Mouse (Mus musculus): ENCODE measurements at regions not wholly inside any gene's neighbourhood (a gene's known extent, or its start where the extent isn't known, plus 50 kb on each side); places are given as distances from the start of the nearest gene placed in this dataset.

DNA sequence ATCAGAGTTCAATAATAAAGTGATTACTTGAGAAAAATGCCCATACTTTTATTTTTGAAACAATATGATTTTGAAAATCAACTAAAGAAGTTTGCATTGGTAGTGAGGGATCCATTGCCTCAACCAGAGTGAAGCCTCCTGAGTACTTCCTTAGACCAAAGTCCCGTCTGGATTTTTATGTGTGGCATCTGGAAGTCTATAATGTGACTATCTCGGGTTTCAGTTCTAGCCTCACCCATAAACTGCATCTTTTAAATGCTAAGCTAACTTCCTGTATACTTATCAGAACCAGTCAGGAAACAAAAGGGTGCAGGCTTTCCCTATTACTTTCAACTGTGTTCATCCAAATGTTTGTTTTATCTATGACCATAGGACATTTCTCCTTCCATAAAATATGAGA is 178.8 kb downstream of the Spry2 start:
- no peak for DNase-seq (ENCODE audit: low spot score)

DNA sequence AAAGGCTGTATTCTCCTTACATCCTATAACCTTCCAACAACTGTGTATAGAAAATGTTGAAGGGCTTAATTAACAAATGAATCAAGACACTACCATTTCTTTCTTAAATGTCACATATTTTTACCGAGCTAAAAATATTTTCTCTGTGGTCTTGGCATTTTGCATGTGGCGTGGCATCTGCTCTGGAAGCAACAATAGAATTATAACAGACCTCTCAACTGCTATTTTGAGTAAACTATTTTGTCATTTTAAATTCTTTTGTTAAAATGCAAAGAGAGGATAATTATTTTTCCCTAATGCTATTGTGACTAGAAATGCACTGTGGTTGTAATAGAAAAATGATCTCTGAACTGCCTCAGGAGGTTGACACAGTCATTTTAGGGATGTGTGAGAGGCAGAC is 187.9 kb downstream of the Spry2 start:
- no peak for DNase-seq (ENCODE audit: low spot score)

DNA sequence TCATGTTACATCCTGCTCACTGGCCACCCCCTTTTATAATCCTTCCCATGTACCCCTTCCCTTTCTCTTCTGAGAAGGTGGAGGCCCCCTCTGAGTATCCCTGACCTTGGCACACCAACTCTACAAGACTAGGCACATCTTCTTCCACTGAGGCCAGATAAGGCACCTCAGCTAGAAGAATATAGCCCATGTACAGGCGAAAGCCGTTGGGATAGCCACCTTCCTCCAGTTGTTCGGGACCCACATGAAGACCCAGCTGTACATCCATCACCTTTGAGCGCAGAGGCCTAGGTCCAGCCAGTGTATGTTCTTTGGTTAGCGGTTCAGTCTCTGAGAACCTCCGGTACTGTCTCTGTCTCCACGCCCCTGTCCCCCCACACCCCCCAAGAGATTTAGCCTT is 189.9 kb downstream of the Spry2 start:
- no peak for DNase-seq (ENCODE audit: low spot score)

DNA sequence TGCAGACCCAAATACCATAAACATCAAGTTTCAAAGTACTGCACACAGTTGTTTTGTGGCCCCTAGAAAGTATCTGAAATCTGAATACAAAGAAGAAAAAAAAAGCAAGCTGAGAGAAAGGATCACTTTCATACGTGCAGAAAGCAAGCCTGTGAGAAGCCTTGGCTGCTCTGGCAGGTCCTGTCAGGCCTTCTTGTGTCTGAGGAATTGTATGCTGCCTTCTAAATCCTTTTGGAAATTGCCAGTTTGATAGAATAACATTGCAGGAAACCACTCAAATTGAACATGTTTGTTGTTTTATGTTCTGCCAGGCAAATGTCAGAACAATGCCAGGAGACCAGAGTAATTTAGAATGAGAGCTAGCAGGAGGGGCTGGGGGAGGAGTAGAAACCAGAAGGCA is 198.0 kb downstream of the Spry2 start:
- no peak for DNase-seq (ENCODE audit: low spot score)

DNA sequence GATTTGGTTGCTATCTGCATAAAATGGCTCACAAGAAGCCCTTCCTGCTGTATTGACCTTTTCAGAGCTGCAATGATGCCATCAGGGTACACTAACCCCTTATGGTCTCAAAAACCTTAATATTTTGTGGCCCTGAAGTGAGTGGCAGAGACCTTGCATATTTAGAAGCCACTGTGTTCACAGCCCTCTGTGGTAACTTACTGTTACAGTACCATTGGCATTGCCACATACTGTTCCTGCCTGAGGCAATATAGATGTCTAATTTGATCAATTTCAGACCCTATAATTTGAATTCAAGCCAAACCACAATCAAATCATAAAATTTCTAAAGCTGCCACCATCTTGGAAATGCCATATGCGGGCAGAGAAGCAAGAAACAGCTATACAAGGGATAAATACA is 198.5 kb downstream of the Spry2 start:
- no peak for DNase-seq (ENCODE audit: low spot score)

DNA sequence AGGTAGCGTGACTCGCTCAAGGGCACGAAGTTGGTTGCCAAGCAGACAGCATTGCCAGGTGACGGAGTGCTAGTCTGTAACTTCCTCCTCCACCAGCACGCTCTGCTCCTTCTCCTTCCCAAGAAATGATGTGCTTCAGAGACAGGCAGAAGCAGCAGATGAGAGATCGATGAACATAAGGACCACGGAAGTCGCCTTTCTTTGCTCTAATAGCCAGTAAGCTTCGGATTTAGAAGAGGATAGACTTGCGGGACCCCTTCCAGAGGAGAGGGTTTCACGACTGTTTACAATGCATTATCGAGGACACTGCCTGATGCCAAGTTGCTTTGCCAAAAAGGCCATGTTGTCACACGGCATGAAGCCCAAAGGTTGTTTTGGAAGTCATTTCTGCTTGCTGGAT is 199.2 kb downstream of the Spry2 start:
- DNase-seq (ENCODE audit: low spot score): no peak

DNA sequence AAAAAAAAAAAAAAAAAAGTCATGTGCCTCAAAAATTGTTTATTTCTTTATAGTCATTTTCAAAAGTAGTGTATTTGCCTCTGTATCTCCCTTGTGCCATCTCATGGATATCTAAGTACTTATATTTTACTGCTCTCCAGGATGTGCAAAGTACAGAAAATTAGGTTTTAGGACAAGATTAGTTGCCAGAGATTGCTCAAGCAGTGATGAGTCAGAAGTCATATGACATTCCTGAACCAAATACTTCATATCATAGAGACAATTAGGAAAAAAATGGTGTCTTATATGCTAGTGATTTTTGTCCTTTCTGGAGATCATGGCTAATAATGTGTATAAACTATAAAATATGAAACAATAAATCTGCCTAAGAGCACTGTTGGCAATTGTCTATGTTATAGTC is 201.7 kb downstream of the Spry2 start:
- DNase-seq (ENCODE audit: low spot score): no peak

DNA sequence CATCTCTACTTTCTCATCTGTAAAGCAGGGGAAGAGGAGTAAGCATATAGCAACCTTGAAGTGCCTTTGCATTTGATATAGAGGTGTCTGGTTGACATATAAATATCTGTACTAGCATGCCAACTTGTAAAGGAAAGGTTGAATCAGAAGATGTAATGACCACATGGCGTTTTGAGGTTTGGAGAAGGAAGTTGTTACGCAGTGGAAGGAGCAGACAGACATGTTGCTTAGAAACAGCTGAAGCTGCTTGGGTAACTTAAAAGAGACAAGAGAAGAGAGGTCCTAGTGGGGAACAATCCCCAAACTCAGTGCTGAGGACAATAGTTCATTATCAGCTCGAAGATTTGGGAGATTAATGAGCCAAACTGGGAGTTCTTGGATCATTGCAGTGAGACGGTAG is 202.9 kb downstream of the Spry2 start:
- no peak for DNase-seq (ENCODE audit: low spot score)

DNA sequence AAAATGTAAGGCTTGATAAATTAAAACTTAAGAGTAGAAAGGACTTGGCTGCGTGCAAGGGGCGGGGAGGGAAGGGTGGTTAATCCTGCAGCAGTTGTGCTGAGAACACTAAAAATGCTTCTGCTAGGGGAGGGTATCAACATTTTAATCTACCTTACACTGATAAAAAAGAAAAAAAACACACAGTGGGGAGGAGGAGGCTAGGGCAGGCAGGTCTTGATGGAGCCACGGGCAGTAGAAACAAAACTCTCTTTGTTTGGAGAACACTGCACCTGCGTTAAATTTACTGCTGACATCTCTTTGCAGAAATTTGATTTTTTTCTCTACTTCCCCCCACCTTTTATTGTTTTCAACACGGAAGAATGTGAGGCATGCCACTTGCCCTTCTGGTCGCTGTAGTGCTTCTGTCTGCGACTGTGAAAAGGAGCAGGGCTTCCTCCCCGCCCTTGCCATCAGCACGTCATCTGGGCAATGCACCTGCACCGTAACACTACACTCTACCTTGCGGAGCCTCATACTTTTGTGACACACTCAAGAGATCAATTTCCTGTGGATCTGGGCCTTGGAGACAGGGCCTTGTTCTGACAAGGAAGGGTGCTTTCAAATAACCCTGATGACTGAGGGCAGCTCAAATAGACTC is 211.7 kb downstream of the Spry2 start:
- no peak for DNase-seq (ENCODE audit: low spot score)

DNA sequence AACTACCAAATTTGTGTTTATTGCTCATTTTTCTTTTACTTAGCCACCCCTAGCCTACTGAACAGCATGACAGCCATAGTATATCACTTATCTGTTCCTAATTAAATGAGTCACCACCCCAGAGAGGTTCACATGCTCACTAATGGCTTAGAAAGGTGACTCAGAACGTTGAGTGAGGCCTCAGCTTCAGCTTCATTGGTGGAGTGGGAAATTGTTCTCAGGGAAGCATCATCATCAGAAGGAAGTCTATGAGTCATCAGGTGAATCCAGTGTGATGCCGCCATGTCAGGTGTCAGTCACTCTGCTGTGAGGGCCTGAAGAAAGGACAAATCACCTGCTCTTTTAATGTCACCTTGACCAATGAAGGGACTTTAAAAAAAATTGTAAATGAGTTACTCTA is 212.3 kb downstream of the Spry2 start:
- no peak for DNase-seq (ENCODE audit: low spot score)

DNA sequence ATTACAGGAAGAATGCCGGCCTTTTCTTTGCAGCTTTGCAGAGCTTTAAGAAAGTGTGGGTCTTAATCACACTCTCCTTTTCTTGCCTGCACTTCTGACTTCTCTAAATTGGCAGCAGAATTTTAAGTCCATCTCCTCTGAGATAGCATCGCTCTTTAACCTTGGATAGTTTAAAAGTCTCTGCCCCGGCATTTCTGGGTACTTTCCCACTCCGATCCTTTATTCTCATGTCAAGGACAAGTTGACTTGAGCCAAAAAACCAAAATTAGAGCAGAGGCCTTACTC is 220.0 kb downstream of the Spry2 start:
- DNase-seq (ENCODE audit: low spot score): no peak

DNA sequence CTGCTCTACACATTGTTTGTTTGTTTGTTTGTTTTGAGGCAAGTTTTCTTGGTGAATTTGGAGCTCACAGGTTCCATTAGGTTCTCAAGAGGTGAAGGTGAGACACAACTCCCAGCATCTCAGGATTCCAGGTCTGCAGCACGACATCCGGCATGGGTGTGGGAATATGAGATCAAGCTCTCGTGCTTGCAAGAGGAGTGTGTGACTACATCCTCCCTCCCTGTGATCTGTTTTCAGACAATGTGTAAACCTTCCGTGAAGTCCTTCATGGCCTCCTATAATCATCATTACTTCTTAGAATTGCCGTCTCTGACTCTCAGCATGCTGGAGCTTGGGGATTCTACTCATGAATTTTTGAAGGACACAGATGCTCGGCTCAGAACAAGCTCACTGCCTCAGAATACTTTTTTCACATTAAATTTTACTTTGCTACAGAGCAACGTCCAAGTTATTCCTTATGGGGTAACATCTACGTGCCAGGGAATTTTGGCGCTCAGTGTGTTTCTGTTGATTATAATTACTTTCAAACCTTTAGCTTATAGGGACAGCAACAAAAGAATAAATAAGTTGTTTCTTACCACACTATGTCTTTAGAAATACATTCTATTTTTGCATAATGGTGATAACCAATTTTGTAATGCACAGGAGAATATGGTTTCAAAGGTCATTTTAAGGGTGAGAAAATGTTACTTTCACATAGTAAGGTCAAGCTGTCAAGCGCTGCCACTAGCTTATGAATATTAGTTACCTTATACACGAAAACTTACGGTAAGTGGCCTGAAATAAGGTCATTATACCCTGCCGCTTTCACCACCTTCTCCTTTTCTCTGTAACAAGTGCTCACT is 220.6 kb downstream of the Spry2 start:
- no peak for DNase-seq (ENCODE audit: low spot score)

DNA sequence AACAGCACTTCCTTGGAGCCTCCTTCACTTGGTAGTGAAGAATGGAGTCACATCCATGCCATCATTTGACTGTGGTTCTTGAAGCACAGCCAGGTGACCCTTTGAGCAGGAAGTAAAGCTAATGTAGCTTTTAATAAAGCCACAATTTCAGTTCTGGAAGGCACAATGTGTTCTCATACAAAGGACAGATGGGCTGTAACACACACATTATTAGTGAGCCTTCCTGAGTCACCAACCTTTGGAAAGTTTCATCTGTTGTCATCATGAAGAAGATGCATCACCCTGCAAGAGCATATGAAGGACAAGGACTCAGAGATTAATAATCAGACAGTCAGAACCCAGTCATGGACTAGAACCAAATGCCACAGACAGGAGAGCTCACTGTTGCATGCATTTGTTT is 221.6 kb downstream of the Spry2 start:
- no peak for DNase-seq (ENCODE audit: low spot score)

DNA sequence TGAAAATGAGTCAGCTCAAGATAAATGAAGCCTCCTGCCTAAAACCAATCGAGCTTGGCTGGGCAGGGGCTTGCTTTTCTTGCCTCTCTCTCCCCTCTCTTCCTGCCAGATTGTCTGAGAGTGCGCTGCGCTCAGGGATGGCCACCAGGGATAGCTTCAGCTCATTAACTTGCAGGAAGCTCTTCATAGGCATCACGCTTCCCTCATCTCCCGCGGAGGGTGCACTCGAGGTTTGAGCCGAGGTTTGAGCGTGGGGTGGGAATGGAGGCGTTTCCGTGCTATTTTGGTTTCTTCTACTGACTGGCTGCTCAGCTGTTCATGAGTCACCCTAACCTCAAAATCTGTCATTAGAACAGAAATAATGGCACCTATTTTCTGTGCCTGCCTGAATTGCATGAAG is 227.7 kb downstream of the Spry2 start:
- no peak for DNase-seq (ENCODE audit: low spot score)

DNA sequence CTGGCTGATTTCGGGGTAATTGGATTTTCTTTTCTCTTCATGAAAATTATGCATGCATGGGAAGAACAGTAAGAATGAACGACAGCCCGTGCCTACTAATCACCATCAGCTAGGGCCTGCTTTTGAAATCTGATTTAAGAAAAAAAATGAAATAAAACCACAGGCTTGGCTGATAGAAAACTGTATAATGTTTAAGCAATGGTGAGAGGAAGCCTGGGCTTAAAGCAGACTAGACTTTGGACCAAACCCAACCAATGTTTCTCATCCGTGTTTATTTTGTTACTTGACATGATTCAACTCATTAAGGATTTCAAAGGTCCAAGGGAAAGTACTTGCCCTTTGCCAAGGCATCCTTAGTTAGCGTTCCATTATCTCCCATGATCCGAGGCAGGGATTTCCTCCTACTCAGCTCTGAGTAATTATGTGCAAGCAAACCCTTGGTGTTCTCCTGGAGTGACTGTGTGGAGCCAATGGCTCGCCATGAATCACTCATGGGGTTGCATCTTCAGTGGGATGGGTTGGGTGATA is 231.9 kb downstream of the Spry2 start:
- DNase-seq (ENCODE audit: low spot score): no peak

DNA sequence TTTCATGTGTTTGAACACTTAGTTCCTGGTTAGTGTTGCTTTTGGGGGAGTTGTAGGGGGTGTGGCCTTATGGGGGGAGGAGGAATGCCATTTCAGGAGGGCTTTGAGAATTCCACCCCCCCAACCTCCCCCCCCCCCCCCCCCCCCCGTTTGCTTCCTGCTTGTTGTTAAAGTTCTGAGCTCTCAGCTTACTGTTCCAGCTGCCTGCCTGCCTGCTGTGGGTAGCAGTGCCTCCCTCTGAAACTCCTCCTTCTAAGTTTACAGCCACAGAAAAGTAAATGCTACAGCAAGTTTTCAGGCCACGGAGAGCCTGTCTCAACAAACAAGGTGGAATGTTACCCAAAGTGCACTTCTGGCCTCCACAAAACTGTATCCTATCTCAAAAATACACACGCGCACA is 233.1 kb downstream of the Spry2 start:
- no peak for DNase-seq (ENCODE audit: low spot score)

DNA sequence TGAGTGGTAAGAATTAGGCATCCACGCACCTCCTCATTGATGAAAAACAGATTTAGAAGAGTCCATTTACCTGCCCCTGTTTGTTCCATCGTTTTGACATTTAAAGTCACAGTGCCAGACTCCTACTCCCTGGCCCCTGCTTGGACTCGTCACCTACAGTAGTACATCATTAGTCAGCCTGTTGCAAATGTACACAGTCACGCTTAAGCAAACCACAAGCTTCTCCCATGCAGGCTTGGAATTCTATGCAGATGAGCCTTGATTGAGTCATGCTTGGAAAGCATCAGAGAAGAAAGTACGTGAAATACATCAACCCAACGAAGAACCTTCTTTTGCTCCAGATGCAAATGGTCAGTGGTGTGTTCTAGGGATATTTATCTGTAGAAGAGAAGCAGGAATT is 233.8 kb downstream of the Spry2 start:
- no peak for DNase-seq (ENCODE audit: low spot score)

DNA sequence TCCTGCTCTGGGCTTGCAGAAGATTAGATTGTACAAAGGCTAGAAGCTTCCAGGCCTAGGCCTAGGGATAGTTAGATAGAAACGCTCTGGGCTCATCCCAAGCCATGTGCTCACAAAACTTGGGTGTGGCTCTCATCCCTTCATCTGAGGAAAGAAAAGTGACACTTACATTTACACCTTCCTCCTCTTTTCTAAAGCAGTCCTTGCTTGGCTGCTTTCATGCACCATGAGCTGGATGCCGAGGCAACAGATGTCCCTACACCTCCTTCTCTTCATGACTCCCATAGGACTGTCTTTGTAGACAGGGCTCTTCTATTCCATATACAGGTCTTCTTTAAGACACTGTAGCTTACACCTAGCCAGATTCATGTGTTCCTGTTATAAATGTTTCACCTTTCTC is 238.3 kb downstream of the Spry2 start:
- no peak for DNase-seq (ENCODE audit: low spot score)

DNA sequence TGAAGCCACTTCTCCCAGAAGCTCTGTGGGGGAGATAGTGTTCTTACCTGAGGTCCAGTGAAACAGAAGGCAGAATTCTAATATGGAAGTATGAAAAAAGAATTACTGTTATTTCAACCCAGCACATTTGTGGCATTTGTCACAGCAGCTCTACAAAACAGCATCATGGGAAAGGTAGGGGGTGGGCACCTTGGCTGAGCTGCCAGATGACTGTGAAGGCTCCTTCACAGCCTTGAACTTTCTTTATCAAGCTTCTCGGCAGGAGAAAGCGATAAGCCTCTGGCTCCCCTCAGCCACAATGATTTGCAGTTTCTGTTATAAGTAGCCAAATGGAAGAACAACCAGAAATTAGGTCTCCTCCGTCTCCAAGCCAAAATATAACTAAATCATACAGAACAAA is 249.5 kb downstream of the Spry2 start:
- no peak for DNase-seq (ENCODE audit: low spot score)

DNA sequence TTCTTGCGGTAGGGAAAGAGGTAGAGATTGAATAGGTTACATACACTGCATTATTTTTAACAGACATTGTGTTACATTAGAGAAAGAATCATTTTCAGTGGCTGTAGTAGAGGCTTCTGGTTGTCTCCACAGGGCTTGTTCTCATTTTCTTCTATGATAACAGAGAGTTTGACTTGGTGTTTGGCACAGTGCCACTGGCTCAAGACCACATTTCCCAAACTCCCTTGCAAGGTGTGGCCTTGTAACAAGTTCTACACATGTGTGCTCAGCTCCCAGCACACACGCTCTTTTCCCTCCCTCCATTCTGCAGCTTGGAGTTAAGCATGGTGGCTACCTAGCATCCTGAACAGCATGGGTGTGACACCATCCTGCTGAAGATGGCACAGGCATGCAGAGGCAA is 252.2 kb downstream of the Spry2 start:
- DNase-seq (ENCODE audit: low spot score): no peak

DNA sequence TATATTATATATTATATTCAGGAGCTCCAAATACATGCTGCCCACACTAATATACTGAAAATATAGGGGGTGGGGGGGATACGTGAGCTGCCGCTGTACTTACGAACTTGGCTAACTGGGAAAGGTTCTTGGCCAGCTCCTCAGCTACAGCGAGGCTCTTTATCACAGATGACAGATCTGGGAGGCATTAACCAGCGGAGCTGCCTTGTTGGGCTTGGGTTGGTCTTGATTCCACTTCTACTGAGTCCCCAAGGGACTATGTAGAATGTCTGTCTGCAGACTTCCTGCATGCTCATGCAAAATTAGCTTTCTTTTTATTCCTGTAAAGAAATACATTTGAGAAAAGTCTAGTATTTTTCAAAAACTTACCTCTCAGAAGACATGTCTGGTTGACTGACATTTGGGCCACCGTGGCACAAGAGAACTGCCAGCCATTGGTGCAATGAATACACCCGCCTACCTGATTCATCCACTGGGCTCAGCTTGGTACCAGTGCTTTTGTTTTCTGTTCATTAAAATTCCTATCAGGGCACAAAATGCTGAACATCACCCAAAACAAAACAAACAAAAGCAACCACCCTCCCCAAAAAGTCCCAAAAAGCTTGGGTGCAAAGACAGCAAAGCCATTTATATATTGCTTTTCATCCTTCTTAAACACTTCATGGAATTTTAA is 253.2 kb downstream of the Spry2 start:
- no peak for DNase-seq (ENCODE audit: low spot score)

DNA sequence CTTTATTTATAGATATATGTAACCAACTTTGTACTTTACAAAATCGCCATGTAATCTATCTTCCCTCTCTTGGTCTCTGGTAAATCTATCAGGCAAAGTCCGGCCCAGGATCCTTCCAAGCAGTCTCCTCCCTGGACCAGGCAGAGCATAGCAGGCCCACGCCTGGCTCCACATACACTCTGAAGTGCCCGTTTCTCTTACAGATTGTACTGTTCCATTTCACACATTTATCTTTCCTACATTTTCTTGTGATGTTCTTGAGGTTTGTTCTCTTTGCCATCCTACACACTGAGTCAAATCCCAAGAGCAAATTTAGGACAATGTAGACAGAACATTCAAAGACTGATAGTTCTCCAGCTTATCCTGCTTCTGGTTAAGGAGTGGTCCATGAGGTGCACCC is 264.3 kb downstream of the Spry2 start:
- no peak for DNase-seq (ENCODE audit: low spot score)

DNA sequence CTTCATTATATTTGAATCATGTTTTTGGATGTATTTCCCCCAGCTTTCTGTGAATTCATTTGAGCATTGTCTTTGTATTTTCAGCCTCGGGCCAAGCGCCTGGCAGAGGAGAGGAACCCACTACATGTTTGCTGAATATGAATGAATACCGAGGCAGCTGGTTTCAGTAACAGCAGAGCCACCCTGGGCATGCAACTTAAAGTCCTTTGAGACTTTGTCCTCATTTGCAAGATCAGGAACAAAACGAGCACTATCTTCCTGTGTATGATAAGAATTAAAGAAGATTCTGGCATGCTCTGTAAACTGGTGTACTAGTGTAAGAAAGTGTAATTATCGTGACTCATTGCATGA is 265.0 kb downstream of the Spry2 start:
- DNase-seq (ENCODE audit: low spot score): no peak
